13 mouse cellular contexts compared by ENCODE assay signal in the genomic region with DNA sequence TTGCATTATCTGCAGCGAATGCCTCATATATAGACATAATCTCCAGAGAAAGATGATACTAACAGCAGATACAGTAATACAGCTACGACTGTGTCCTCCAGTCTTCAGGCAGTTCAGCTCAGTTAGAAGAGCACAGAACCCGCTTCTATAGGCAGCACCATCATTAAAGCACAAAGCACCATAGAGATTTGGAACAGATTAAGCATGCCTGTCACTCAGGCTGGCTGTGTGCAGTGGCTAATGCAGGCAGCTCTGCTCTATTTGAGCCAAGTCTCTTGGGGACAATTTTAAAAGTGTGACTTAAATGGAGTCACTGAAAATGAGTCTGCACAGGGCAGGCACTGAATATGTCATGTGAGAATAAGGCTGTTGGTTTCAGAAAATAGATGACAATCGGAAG.
DNase-seq lines count a peak whose midpoint lies in the region; ATAC-seq and TF ChIP-seq lines count a peak whose summit lies in the region.
"Had no signal": no experiment of that assay in that cellular context is flagged by ENCODE, and none has a peak within 500 bp of the region (broad histone marks: within the 10 kb centered on the region; RNA-seq: fewer than 3 reads in every experiment).

No protein-coding gene starts in this region.

- no peak for TF ChIP-seq POLR2A in brain, embryonic 14.5 days (IDR thresholded peaks at IDR 0.05; ENCODE audit: borderline replicate concordance, extremely low read depth, insufficient read depth, insufficient read length, poor library complexity, severe bottlenecking)

- no peak overlapping the region for H3K9ac ChIP-seq in hindbrain, embryonic 15.5 days
- H3K9ac ChIP-seq in midbrain, embryonic 16.5 days (ENCODE audit: low read depth, low read length): no peak overlapping the region
- no peak overlapping the region for H3K9ac ChIP-seq in heart, embryonic 11.5 days (ENCODE audit: low read depth, low read length)
- H3K9ac ChIP-seq: liver, embryonic 14.5 days had no signal

- peak; percentile 87 for DNase-seq in brain, embryonic 14.5 days (ENCODE audit: low read depth)
- peak; percentile 9 for DNase-seq in embryonic facial prominence, embryonic 10.5 days (ENCODE audit: low spot score)
- no peak for DNase-seq in thymus, postnatal 10 days (ENCODE audit: low spot score in 2 of 2)
- no peak for DNase-seq in cerebellum, adult 9-11 months
- DNase-seq: adrenal gland, adult 2 months; thymus, postnatal 36 days had no signal

- no peak for TF ChIP-seq CTCF in brain, embryonic 14.5 days (IDR thresholded peaks at IDR 0.05; ENCODE audit: borderline replicate concordance, extremely low read depth, insufficient read depth, insufficient read length)

- WGBS in embryonic facial prominence, embryonic 10.5 days: 61% methylated on average over 4 of the region's 4 CpGs
- WGBS in hindbrain, embryonic 15.5 days: 43% methylated on average over 4 of the region's 4 CpGs
- 31% methylated on average over 4 of the region's 4 CpGs for WGBS in midbrain, embryonic 16.5 days
- WGBS in heart, embryonic 11.5 days (ENCODE audit: insufficient replicate concordance): 64% methylated on average over 4 of the region's 4 CpGs

- no peak overlapping the region for H3K4me3 ChIP-seq in embryonic facial prominence, embryonic 10.5 days
- H3K4me3 ChIP-seq in hindbrain, embryonic 15.5 days: no peak overlapping the region
- no peak overlapping the region for H3K4me3 ChIP-seq in midbrain, embryonic 16.5 days (ENCODE audit: low read depth, low read length)
- H3K4me3 ChIP-seq in heart, embryonic 11.5 days (ENCODE audit: low read depth, low read length): no peak overlapping the region
- H3K4me3 ChIP-seq: heart, embryonic 10.5 days had no signal

- H3K27me3 ChIP-seq in embryonic facial prominence, embryonic 10.5 days (replicated peaks; ENCODE audit: low read depth, poor library complexity, severe bottlenecking): no peaks in the 10 kb centered on the region
- H3K27me3 ChIP-seq in hindbrain, embryonic 15.5 days: no peaks in the 10 kb centered on the region
- H3K27me3 ChIP-seq in midbrain, embryonic 16.5 days (ENCODE audit: control insufficient read depth, insufficient read depth, low read depth, low read length): no peaks in the 10 kb centered on the region
- no peaks in the 10 kb centered on the region for H3K27me3 ChIP-seq in heart, embryonic 11.5 days (ENCODE audit: control insufficient read depth, insufficient read depth, low read length)

- no peaks in the 10 kb centered on the region for H3K9me3 ChIP-seq in embryonic facial prominence, embryonic 10.5 days
- no peaks in the 10 kb centered on the region for H3K9me3 ChIP-seq in hindbrain, embryonic 15.5 days
- H3K9me3 ChIP-seq in midbrain, embryonic 16.5 days (replicated peaks; ENCODE audit: control insufficient read depth, low read length, poor library complexity, severe bottlenecking): no peaks in the 10 kb centered on the region
- H3K9me3 ChIP-seq in heart, embryonic 11.5 days (replicated peaks; ENCODE audit: control insufficient read depth, low read length): no peaks in the 10 kb centered on the region
- H3K9me3 ChIP-seq: heart, embryonic 10.5 days had no signal

- H3K27ac ChIP-seq in embryonic facial prominence, embryonic 10.5 days (replicated peaks): no peak overlapping the region
- H3K27ac ChIP-seq in hindbrain, embryonic 15.5 days (replicated peaks): no peak overlapping the region
- no peak overlapping the region for H3K27ac ChIP-seq in midbrain, embryonic 16.5 days (ENCODE audit: low read length)
- H3K27ac ChIP-seq in heart, embryonic 11.5 days (ENCODE audit: low read depth, low read length): no peak overlapping the region
- H3K27ac ChIP-seq: heart, embryonic 10.5 days; kidney, postnatal 0 days; liver, embryonic 14.5 days; macrophage had no signal

- H3K4me1 ChIP-seq in embryonic facial prominence, embryonic 10.5 days: no peaks in the 10 kb centered on the region
- no peaks in the 10 kb centered on the region for H3K4me1 ChIP-seq in hindbrain, embryonic 15.5 days (replicated peaks)
- H3K4me1 ChIP-seq in midbrain, embryonic 16.5 days (ENCODE audit: control insufficient read depth, insufficient read depth, low read length): peaks cover 4% of the 10 kb centered on the region; the same call in 1 of the 2 replicates
- no peaks in the 10 kb centered on the region for H3K4me1 ChIP-seq in heart, embryonic 11.5 days (ENCODE audit: control insufficient read depth, insufficient read depth, low read length)
- H3K4me1 ChIP-seq: heart, embryonic 10.5 days had no signal

- ATAC-seq in hindbrain, embryonic 15.5 days (ENCODE audit: low FRiP score, low read depth): peak; percentile 87
- peak; percentile 90 for ATAC-seq in midbrain, embryonic 16.5 days
- ATAC-seq in heart, embryonic 11.5 days (replicated peaks; ENCODE audit: insufficient number of reproducible peaks, low FRiP score, low TSS enrichment): no peak

- H3K36me3 ChIP-seq in embryonic facial prominence, embryonic 10.5 days (replicated peaks): no peaks in the 10 kb centered on the region
- H3K36me3 ChIP-seq in hindbrain, embryonic 15.5 days: no peaks in the 10 kb centered on the region
- H3K36me3 ChIP-seq in midbrain, embryonic 16.5 days (ENCODE audit: control insufficient read depth, insufficient read depth, low read length): no peaks in the 10 kb centered on the region
- H3K36me3 ChIP-seq in heart, embryonic 11.5 days (ENCODE audit: control insufficient read depth, insufficient read depth, low read length): no peaks in the 10 kb centered on the region
- H3K36me3 ChIP-seq: heart, embryonic 10.5 days had no signal

- no peak overlapping the region for H3K4me2 ChIP-seq in hindbrain, embryonic 15.5 days
- no peak overlapping the region for H3K4me2 ChIP-seq in midbrain, embryonic 16.5 days (ENCODE audit: low read length)
- no peak overlapping the region for H3K4me2 ChIP-seq in heart, embryonic 11.5 days

Comparison
In these comparisons a context has a peak if more than half of its experiments do, and no peak if none do; other contexts are left out.
1. DNase-seq: peak in brain, embryonic 14.5 days (single experiment) and embryonic facial prominence, embryonic 10.5 days (single experiment); none in thymus, postnatal 10 days (0 of 2) and cerebellum, adult 9-11 months (single experiment).